Mouse (Mus musculus) ovary, postnatal 10 days (tissue): ENCODE data around the gene Vps26a.

ENCODE experiments used
- DNase-seq: peaks from one replicate; pipeline ENCODE4 v3.0.0; 2022; ENCODE audit warnings: low spot score

The Vps26a gene

GRCm38 (mm10) chr10:62418831-62419356 lies 67.7 kb downstream of the Vps26a start:
- no peak for DNase-seq

- no peak for DNase-seq
Observed at GRCm38 (mm10) chr10:62413606-62413982, 73.0 kb downstream of the Vps26a start.

DNA sequence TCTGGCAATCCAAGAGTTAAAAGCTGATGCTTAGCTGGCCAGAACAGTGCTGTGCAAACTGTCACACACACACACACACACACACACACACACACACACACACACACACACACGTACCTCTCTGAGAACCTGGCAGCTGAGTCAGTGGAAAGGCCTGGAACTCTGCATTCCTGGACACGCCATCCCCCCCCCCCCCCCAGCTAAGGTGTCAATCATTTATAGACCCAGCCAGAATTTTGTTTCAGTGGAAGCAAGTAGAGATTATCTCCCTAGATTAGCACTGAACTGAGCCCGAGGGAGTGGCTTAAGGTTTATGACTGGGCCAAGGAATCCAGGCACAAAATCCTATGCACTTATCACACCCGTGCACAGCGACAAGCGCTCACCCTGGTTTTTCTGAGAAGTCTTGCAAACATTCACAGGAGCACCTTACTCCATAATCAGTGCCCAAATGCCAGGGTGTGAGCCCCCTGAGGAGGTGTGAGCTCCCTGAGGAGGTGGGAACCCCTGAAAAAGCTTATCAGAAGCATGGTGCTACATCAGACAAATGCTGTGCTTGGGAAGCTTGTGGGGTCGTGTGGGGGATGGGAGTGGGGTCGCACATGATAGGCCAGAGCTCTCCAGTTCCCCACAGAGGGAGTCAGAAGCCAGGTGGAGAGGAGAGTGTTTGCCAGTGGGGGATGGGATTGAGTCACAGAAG lies 73.5 kb downstream of the Vps26a start:
- DNase-seq, result no peak

- DNase-seq, result no peak
Observed at GRCm38 (mm10) chr10:62411431-62412410, 74.9 kb downstream of the Vps26a start.

DNA sequence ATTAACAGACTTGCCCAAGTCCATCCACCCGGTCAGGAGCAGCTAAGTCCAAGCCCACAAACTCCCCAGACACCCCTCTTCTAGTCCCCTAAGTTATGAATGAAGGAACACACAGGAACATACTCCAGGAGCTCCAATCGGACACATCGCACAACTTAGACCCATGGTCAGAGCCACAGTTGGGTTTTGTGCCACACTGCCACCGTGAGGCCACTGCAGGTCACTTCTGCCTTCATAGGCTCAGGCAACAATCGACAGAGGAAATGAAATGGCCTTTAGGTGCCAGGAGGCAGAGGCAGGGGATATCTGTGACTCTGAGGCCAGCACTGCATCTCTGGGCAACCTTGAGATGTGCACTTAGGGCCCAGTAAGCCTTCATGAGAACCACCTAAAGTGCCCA lies 75.7 kb downstream of the Vps26a start:
- peak; percentile 21 for DNase-seq
